Mouse (Mus musculus): ENCODE data around the gene Ythdf1. TPM values are rescaled to one million over a fixed set of nuclear protein-coding genes. Genes with fewer than 3 reads are reported as not detected.

Ythdf1 gene
- polyA plus RNA-seq, 1 experiment: 76.7 TPM

DNA sequence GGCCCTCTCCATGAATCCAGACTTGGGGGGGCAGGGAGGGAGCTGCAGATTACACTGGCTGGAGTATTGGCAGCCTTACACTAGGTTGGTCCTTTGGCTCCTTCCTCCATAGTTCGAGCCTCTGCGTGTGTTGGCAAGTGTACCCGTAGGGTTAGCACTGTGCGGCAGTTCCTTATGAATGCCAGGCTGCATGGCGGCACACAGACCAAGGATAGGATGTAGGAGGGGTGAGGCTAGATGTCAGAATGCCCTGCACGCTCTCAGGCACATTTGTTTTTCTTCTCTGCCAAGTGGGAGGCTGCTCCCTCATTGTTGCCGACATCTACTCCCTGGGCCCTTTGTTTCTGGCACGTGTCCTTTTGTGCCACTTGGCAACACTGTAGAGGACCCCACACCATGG lies 63.6 kb downstream of the Ythdf1 start:
- H3K4me1 ChIP-seq (replicated peaks; ENCODE audit: control insufficient read depth, insufficient read depth, low read length): no peaks in the 10 kb centered on the region
- H3K27ac ChIP-seq (ENCODE audit: control insufficient read depth, insufficient read depth, low read length): no peak overlapping the region
- H3K27me3 ChIP-seq (ENCODE audit: control insufficient read depth, insufficient read depth, low read length): no peaks in the 10 kb centered on the region
- DNase-seq: no peak
- WGBS: 85% methylated on average over 8 of the region's 8 CpGs
- TF ChIP-seq CTCF (IDR thresholded peaks at IDR 0.05; ENCODE audit: borderline replicate concordance, control insufficient read depth, extremely low read depth, insufficient read depth, low read length, poor library complexity): no peak
- no peaks in the 10 kb centered on the region for H3K36me3 ChIP-seq (ENCODE audit: control insufficient read depth, insufficient read depth, low read length)
- no peak overlapping the region for H3K4me3 ChIP-seq (ENCODE audit: control insufficient read depth, insufficient read depth, low read length)

DNA sequence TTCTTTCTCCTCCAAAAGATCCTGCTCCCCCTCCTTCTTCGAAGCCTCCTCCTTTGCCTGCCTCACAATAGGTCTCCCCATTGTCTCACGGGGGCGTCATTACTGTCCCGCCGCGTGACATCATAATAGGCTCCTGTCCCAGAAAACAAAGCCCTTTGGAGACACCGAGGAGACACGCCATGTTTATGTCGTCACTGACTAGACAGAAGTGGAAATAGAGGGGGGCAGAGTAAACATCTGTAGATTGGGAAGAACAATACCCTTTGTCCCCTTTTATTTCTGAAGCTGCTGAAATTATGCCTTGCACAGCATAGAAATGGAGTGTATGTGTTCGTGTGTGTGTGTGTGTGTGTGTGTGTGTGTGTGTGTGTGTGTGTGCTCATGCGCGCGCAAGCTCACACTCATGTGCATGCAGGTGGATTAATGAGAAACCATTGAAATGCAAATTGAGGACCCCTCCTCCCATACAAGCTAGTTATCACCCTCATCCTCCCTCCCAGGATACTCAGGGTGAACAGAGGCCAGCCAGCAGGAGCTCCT lies 65.7 kb downstream of the Ythdf1 start:
- Histone ChIP-seq H3K4me1 (replicated peaks; ENCODE audit: control insufficient read depth, insufficient read depth, low read length) (no peaks in the 10 kb centered on the region), H3K27ac (ENCODE audit: control insufficient read depth, insufficient read depth, low read length) (no peak overlapping the region), H3K27me3 (ENCODE audit: control insufficient read depth, insufficient read depth, low read length) (no peaks in the 10 kb centered on the region), H3K4me3 (ENCODE audit: control insufficient read depth, insufficient read depth, low read length) (no peak overlapping the region), H3K36me3 (ENCODE audit: control insufficient read depth, insufficient read depth, low read length) (no peaks in the 10 kb centered on the region)
- DNase-seq: no peak
- TF ChIP-seq CTCF (IDR thresholded peaks at IDR 0.05; ENCODE audit: borderline replicate concordance, control insufficient read depth, extremely low read depth, insufficient read depth, low read length, poor library complexity): no peak
- TF ChIP-seq POLR2A (IDR thresholded peaks at IDR 0.05; ENCODE audit: control insufficient read depth, extremely low read depth, insufficient read depth, low read length, poor library complexity): no peak
- 17% methylated on average over 13 of the region's 13 CpGs for WGBS

Other genes with a start within 250 kb of the Ythdf1 start
- gene Dido1, start 210.9 kb downstream of the Ythdf1 start, polyA plus RNA-seq (2012; rRNA removed): 40.7 and 42.2 TPM in 2 replicates
- gene Gid8, start 210.8 kb downstream of the Ythdf1 start, polyA plus RNA-seq (2012; rRNA removed): 34.9 and 35.5 TPM in 2 replicates
- gene Slc17a9, start 195.7 kb downstream of the Ythdf1 start, polyA plus RNA-seq (2012; rRNA removed): 24.9 and 26.4 TPM in 2 replicates
- 0.16 and 0.46 TPM in 2 replicates for gene Bhlhe23, start 144.0 kb downstream of the Ythdf1 start, polyA plus RNA-seq (2012; rRNA removed)
- gene Birc7, start 8.1 kb upstream of the Ythdf1 start, polyA plus RNA-seq (2012; rRNA removed): 0.08 and 0.19 TPM in 2 replicates
- gene Nkain4, start 33.8 kb upstream of the Ythdf1 start, polyA plus RNA-seq (2012; rRNA removed): 12.5 and 24.6 TPM in 2 replicates
- 65.5 and 68.4 TPM in 2 replicates for gene Arfgap1, start 46.3 kb upstream of the Ythdf1 start, polyA plus RNA-seq (2012; rRNA removed)
- gene Col20a1, start 65.6 kb upstream of the Ythdf1 start, polyA plus RNA-seq (2012; rRNA removed): 2.5 and 3.3 TPM in 2 replicates
- 0.18 and 0.27 TPM in 2 replicates for gene Chrna4, start 122.6 kb upstream of the Ythdf1 start, polyA plus RNA-seq (2012; rRNA removed)
- 0.24 and 0.32 TPM in 2 replicates for gene Kcnq2, start 214.4 kb upstream of the Ythdf1 start, polyA plus RNA-seq (2012; rRNA removed)
- 2.7 and 42.5 TPM in 2 replicates for gene Eef1a2, start 236.1 kb upstream of the Ythdf1 start, polyA plus RNA-seq (2012; rRNA removed)